Mouse (Mus musculus) hindbrain, embryonic 13.5 days (tissue): Measurements from ENCODE around the gene Bak1. TPM values are rescaled to one million over a fixed set of nuclear protein-coding genes. Genes with fewer than 3 reads are reported as not detected.
A peak's percentile ranks its signal among the peaks of the same experiment; 100 is the strongest.
"Not testable (repeated sequence)": the region's sequence is repeated elsewhere in the genome, so short reads cannot be mapped to it uniquely, and the experiment has no call there.

Experiments used
- ATAC-seq: fragments of 200-750 bp; cut with Nextera tagmentation; 2 replicates; pipeline ENCODE4 v1.8.0; 2017; ENCODE audit warnings: moderate TSS enrichment; ENCODE audit not compliant: low FRiP score
- H3K27ac ChIP-seq: fragments of 300-500 bp; sonication (generic); 2 replicates; pipeline ENCODE4 v1.5.1; 2015; ENCODE audit warnings: inconsistent platforms, mild to moderate bottlenecking, moderate library complexity
- H3K27me3 ChIP-seq: fragments of 300-500 bp; sonication (generic); 2 replicates; pipeline ENCODE4 v1.6.1; 2015; ENCODE audit warnings: mild to moderate bottlenecking, inconsistent platforms
- H3K36me3 ChIP-seq: fragments of 300-500 bp; sonication (generic); 2 replicates; pipeline ENCODE4 v1.6.1; 2015; ENCODE audit warnings: mild to moderate bottlenecking, inconsistent platforms
- H3K4me1 ChIP-seq: fragments of 300-500 bp; sonication (generic); replicated peaks from 2 replicates; pipeline ENCODE4 v1.6.1; 2015; ENCODE audit warnings: inconsistent platforms
- H3K4me2 ChIP-seq: fragments of 300-500 bp; sonication (generic); 2 replicates; pipeline ENCODE4 v1.6.1; 2015; ENCODE audit warnings: inconsistent platforms, mild to moderate bottlenecking, moderate library complexity
- H3K4me3 ChIP-seq: fragments of 300-500 bp; sonication (generic); 2 replicates; pipeline ENCODE4 v1.5.1; 2015; ENCODE audit warnings: mild to moderate bottlenecking, inconsistent platforms
- H3K9ac ChIP-seq: fragments of 300-500 bp; sonication (generic); 2 replicates; pipeline ENCODE4 v1.6.1; 2015; ENCODE audit warnings: mild to moderate bottlenecking, inconsistent platforms
- H3K9me3 ChIP-seq: fragments of 300-500 bp; sonication (generic); 2 replicates; pipeline ENCODE4 v1.6.1; 2016; ENCODE audit warnings: inconsistent platforms
- WGBS: fragments of 180-500 bp; shearing (Covaris S2); methylation state at CpG from one replicate; pipeline ENCODE4 v1.1.7; 2015; 5-methylcytosine and 5-hydroxymethylcytosine counted together
- polyA plus RNA-seq: library from polyadenylated mRNA; unstranded; fragments of >200 nt; fragmentation: Nextera tagmentation; extraction: Ambion mirVana; gene quantifications from 2 replicates; pipeline ENCODE4 v1.2.1, GENCODE M21; 2015

Gene Bak1
- polyA plus RNA-seq, 1 experiment from 2014 or later = 2.5 TPM

- Histone ChIP-seq H3K9me3 (no peaks in the 10 kb centered on the region), H3K9ac (no peak overlapping the region), H3K27me3 (no peaks in the 10 kb centered on the region), H3K4me1 (no peaks in the 10 kb centered on the region), H3K4me3 (no peak overlapping the region), H3K36me3 (peaks cover 6% of the 10 kb centered on the region; the same call in 1 of the 2 replicates), H3K27ac (no peak overlapping the region), H3K4me2 (no peak overlapping the region)
- ATAC-seq = no peak
Measured at GRCm38 (mm10) chr17:26990521-26990920, 38.3 kb downstream of the Bak1 start.

GRCm38 (mm10) chr17:26985503-26986179 lies 43.2 kb downstream of the Bak1 start:
- Histone ChIP-seq H3K9me3 (no peaks in the 10 kb centered on the region), H3K4me2 (no peak overlapping the region), H3K4me3 (no peak overlapping the region), H3K27ac (no peak overlapping the region), H3K4me1 (no peaks in the 10 kb centered on the region), H3K36me3 (peaks cover 10% of the 10 kb centered on the region), H3K9ac (no peak overlapping the region), H3K27me3 (no peaks in the 10 kb centered on the region)
- 77% methylated on average over 10 of the region's 10 CpGs for WGBS
- no peak for ATAC-seq

DNA sequence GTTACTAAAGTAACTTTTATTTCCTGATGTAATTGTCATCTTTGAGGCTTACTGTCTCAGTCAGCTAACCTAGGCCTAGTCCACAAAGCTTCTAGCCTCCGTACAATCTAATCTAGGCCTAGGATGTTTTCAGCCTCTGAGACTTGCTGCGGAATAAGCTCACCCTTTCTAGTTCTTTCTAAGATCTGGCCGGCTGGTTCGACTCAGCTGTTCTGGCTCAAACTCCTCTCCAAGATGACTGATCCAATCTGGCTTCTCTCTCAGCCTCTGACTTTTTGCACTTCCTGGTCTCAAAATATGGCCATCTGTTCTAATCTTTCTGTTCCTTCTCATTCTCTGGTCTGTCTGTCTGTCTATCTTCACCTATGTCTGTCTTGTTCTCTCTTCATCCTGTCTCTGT lies 45.4 kb downstream of the Bak1 start:
- no peak overlapping the region for H3K9ac ChIP-seq
- no peaks in the 10 kb centered on the region for H3K9me3 ChIP-seq
- H3K36me3 ChIP-seq = peaks cover 28% of the 10 kb centered on the region
- 98% methylated on average over 4 of the region's 4 CpGs for WGBS
- H3K4me2 ChIP-seq = no peak overlapping the region
- H3K4me1 ChIP-seq = peaks cover 13% of the 10 kb centered on the region; the same call in 1 of the 2 replicates
- no peak for ATAC-seq
- no peaks in the 10 kb centered on the region for H3K27me3 ChIP-seq
- H3K4me3 ChIP-seq = no peak overlapping the region
- H3K27ac ChIP-seq = no peak overlapping the region

DNA sequence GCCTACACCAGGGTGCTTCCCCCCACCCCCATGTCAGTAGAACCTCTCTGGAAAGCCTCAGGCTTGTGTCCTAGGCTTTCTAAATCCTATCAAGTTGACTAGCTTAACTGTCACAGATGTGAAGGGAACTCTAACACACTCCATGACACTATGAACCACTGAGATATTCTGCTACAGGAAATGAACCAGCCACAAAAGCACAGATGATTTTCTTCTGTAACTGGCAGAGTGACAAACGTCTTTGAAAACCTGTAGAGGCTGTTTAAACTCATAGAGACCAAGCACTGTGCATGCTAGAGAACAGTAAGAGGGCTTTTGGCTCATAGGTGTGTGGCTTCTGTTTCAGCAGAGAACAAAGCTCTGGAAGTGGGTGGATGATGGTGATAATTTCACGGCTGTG lies 47.8 kb downstream of the Bak1 start:
- Histone ChIP-seq H3K4me2 (no peak overlapping the region), H3K36me3 (peaks cover 42% of the 10 kb centered on the region), H3K4me1 (peaks cover 22% of the 10 kb centered on the region), H3K9me3 (no peaks in the 10 kb centered on the region), H3K9ac (no peak overlapping the region), H3K27me3 (no peaks in the 10 kb centered on the region), H3K27ac (no peak overlapping the region), H3K4me3 (no peak overlapping the region)
- WGBS = 84% methylated on average over 2 of the region's 2 CpGs
- no peak for ATAC-seq

DNA sequence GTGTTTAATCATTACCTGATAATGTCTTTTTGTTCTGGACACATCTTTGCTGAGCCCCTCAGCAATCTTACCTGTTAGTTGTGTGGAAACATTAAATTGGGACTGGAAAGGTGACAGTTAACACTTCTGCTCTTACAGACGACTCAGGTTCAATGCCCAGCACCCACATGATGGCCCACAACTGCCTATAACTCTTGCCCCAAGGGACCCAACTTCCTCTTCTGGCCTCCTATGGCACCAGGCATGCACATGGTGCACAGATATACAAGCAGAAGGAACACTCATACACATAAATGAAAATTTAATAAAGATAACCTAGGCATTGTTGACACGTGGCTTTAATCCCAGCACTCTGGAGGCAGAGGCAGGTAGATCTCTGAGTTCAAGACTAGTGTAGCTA lies 49.4 kb downstream of the Bak1 start:
- no peak for ATAC-seq
- Histone ChIP-seq H3K9ac (no peak overlapping the region), H3K27me3 (no peaks in the 10 kb centered on the region), H3K9me3 (no peaks in the 10 kb centered on the region), H3K4me3 (no peak overlapping the region), H3K4me1 (peaks cover 38% of the 10 kb centered on the region), H3K27ac (no peak overlapping the region), H3K4me2 (no peak overlapping the region), H3K36me3 (peaks cover 59% of the 10 kb centered on the region)
- WGBS = 82% methylated on average over 2 of the region's 2 CpGs

DNA sequence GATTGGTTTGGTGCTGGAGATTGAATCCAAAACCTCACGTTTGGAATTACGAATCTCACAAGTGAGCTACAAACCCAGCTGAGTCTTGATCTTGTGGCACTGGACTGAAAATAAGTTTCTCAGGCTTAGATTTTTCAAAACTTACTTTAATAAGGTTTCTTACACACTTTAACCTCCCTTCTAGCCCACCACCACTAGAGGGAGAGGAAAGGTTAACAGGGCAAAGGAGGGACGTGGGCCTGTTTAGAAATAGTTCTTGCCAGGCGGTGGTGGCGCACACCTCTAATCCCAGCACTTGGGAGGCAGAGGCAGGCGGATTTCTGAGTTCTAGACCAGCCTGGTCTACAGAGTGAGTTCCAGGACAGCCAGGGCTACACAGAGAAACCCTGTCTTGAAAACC lies 51.5 kb downstream of the Bak1 start:
- not testable (repeated sequence) for H3K27ac ChIP-seq, H3K27me3 ChIP-seq, H3K9me3 ChIP-seq, H3K4me2 ChIP-seq, H3K9ac ChIP-seq, ATAC-seq, H3K4me3 ChIP-seq
- 97% methylated on average over 6 of the region's 6 CpGs for WGBS
- Histone ChIP-seq H3K4me1 (peaks cover 51% of the 10 kb centered on the region), H3K36me3 (peaks cover 60% of the 10 kb centered on the region)

- Histone ChIP-seq H3K4me3 (no peak overlapping the region), H3K27ac (no peak overlapping the region), H3K27me3 (no peaks in the 10 kb centered on the region), H3K36me3 (peaks cover 62% of the 10 kb centered on the region), H3K9me3 (no peaks in the 10 kb centered on the region), H3K4me1 (peaks cover 68% of the 10 kb centered on the region), H3K4me2 (no peak overlapping the region), H3K9ac (no peak overlapping the region)
- no peak for ATAC-seq
Measured at GRCm38 (mm10) chr17:26975415-26975814, 53.4 kb downstream of the Bak1 start.

DNA sequence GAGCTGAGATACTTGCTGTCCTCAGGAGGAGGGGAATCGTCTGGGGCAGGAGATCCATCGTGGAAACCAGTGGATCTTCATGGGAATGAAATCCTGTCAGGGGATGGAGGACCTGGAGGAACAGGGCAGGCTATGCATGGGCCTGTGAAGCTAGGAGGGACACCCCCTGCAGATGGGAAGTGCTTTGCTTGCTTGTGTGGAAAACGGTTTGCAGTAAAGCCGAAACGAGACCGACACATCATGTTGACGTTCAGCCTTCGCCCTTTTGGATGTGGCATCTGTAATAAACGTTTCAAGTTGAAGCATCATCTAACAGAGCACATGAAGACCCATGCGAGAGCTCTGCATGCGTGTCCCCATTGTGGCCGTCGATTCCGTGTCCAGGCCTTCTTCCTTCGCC lies 54.3 kb downstream of the Bak1 start:
- ATAC-seq = no peak
- H3K4me2 ChIP-seq = peak overlapping the region; percentile 99
- 94% methylated on average over 15 of the region's 15 CpGs for WGBS

DNA sequence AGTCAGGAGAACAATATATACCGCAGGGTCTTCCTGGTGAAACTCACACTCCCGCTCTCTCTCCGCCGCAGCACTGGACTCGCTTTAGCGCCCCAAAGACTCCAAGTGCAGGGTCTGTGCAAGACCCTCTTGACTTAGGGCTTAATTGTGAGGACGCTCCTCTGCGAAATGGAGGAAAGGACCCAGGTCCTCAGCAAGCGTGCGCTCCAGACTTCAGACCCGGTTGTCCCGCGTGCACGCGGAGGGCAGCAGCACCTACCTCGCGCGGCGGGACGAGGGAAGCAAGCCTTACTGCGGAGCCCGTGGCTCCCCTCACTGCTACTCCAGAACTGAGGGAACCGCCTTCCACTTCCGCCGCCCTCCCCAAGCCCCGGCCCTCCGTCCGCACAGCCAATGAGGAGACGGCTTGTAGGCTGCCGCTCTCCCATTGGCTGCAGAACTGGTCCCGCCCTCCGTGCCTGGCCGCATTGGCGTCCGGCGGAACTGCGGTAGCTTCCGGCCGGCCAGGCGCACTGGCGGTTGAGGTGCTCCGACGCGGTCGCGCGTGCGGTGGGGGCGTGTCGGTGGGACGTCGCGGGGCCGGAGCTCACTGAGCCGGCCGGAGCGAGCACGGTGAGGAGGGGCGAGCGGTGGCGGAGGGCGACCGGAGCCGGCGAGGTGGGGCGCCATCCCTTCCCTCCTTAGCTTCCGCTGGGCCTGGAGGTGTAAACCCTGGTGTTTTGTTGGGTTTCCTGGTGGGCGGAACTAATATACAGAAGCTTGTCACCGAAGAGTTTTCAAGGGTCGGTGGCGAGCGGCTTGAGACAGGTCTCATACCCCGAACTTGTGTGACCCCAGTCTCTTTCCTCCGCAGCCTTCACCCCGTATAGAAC lies 55.9 kb downstream of the Bak1 start, which contains the start of gene Zbtb9:
Zbtb9 (plus strand) TSS at position 465 of the 872 bp plus-strand sequence.
- WGBS = under 1% methylated on average over 73 of the region's 75 CpGs
- Histone ChIP-seq H3K9ac (peak within 1 kb of the TSS; percentile 88), H3K27me3 (no peaks in the 10 kb centered on the region), H3K9me3 (no peaks in the 10 kb centered on the region), H3K4me2 (peak within 1 kb of the TSS; percentile 99), H3K36me3 (peaks cover 66% of the 10 kb centered on the region), H3K4me3 (peak within 1 kb of the TSS; percentile 80), H3K4me1 (peaks cover 54% of the 10 kb centered on the region), H3K27ac (peak within 1 kb of the TSS; percentile 87)
- ATAC-seq = peak; percentile 99

More for the DNA sequence above, 54.3 kb downstream of the Bak1 start:
- Histone ChIP-seq H3K9me3 (no peaks in the 10 kb centered on the region), H3K9ac (peak overlapping the region; percentile 88; the same call in 1 of the 2 replicates), H3K36me3 (peaks cover 66% of the 10 kb centered on the region), H3K27ac (no peak overlapping the region), H3K4me1 (peaks cover 66% of the 10 kb centered on the region), H3K4me3 (peak overlapping the region; percentile 80), H3K27me3 (no peaks in the 10 kb centered on the region)

- Histone ChIP-seq H3K4me1 (peaks cover 54% of the 10 kb centered on the region), H3K27me3 (no peaks in the 10 kb centered on the region), H3K27ac (peak overlapping the region; percentile 87), H3K4me2 (peak overlapping the region; percentile 99), H3K9me3 (no peaks in the 10 kb centered on the region), H3K9ac (peak overlapping the region; percentile 88), H3K4me3 (peak overlapping the region; percentile 80), H3K36me3 (peaks cover 68% of the 10 kb centered on the region)
- WGBS = 5% methylated on average over 3 of the region's 3 CpGs
- ATAC-seq = no peak
Measured at GRCm38 (mm10) chr17:26972107-26972506, 56.7 kb downstream of the Bak1 start.

DNA sequence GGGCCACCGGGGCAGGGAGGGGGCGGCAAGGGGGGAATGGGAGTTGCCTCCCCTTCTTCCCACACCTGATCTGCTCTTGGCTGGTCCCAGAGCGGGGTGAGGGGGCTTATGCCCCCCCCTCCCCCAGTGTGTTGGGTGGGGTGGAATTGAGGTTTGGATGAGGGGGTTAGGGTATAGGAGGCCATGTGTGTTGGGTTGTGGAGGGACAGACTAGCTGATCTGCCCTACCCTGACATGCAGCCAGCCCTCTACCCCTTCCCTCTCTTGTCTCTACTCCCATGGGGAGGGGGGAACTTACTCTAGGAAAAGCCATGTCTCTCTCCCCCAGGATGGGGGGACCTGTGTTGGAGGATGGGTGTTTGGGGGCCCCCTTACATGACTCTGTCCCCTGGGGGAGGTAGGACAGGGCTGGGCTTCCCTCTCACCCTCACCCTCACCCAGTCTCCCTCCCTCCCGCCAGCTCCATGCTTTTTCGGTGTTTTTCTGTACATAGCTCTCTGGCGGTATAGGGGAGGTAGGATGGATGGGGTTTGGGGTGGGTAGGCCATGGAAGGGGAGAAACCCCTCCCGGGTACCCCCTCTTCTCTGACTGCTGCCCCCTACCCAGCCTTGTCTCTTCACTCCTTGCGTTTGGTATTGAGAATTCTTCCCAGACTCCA lies 57.4 kb downstream of the Bak1 start:
- Histone ChIP-seq H3K4me2 (peak overlapping the region; percentile 99), H3K27me3 (no peaks in the 10 kb centered on the region), H3K9me3 (no peaks in the 10 kb centered on the region), H3K36me3 (peaks cover 68% of the 10 kb centered on the region), H3K4me3 (no peak overlapping the region), H3K4me1 (peaks cover 49% of the 10 kb centered on the region), H3K9ac (no peak overlapping the region; the same call in 1 of the 2 replicates), H3K27ac (no peak overlapping the region)
- WGBS = 60% methylated on average over 8 of the region's 8 CpGs
- ATAC-seq = no peak

GRCm38 (mm10) chr17:26970221-26970620 lies 58.6 kb downstream of the Bak1 start:
- 85% methylated on average over 5 of the region's 12 CpGs for WGBS
- H3K4me2 ChIP-seq = no peak overlapping the region
- H3K27ac ChIP-seq = no peak overlapping the region
- no peaks in the 10 kb centered on the region for H3K27me3 ChIP-seq
- peaks cover 68% of the 10 kb centered on the region for H3K36me3 ChIP-seq
- H3K4me3 ChIP-seq = no peak overlapping the region
- no peak overlapping the region for H3K9ac ChIP-seq
- no peak for ATAC-seq
- peaks cover 37% of the 10 kb centered on the region for H3K4me1 ChIP-seq
- no peaks in the 10 kb centered on the region for H3K9me3 ChIP-seq
